Mouse (Mus musculus) C2C12 (cell line): ENCODE data around the gene Prdx2. TPM values are rescaled to one million over a fixed set of nuclear protein-coding genes. Genes with fewer than 3 reads are reported as not detected.

Experiments used
- H3K27me3 ChIP-seq: one replicate; pipeline ENCODE4 v1.6.1; 2011; ENCODE audit not compliant: control insufficient read depth, insufficient read depth, insufficient read length
- H3K36me3 ChIP-seq: one replicate; pipeline ENCODE4 v1.6.1; 2011; ENCODE audit not compliant: control insufficient read depth, insufficient read depth
- H3K4me3 ChIP-seq: one replicate; pipeline ENCODE4 v1.5.1; 2011; ENCODE audit warnings: mild to moderate bottlenecking, control low read depth; ENCODE audit not compliant: poor library complexity, insufficient read depth, severe bottlenecking
- H3K79me2 ChIP-seq: one replicate; pipeline ENCODE4 v1.6.1; 2011; ENCODE audit not compliant: control insufficient read depth, insufficient read depth
- H3K79me3 ChIP-seq: one replicate; pipeline ENCODE4 v1.6.1; 2011; ENCODE audit warnings: low read depth, control low read depth
- H3ac ChIP-seq: one replicate; pipeline ENCODE3; 2011; ENCODE audit warnings: low read depth; ENCODE audit not compliant: control insufficient read depth, insufficient read length
- CEBPB ChIP-seq: IDR thresholded peaks from one replicate; pipeline ENCODE4 v1.6.1; 2011; ENCODE audit warnings: low read depth, mild to moderate bottlenecking, control low read depth, moderate library complexity
- CTCF ChIP-seq: IDR thresholded peaks from one replicate; pipeline ENCODE4 v1.5.1; 2011; ENCODE audit not compliant: control insufficient read depth, insufficient read depth, insufficient read length
- FOSL1 ChIP-seq: IDR thresholded peaks from one replicate; pipeline ENCODE4 v1.8.0; 2011; ENCODE audit warnings: mild to moderate bottlenecking, low read length; ENCODE audit not compliant: poor library complexity, insufficient read depth, severe bottlenecking
- MAX ChIP-seq: IDR thresholded peaks from one replicate; pipeline ENCODE4 v1.6.1; 2011; ENCODE audit warnings: mild to moderate bottlenecking, control low read depth
- MYOD1 ChIP-seq: IDR thresholded peaks from one replicate; pipeline ENCODE4 v1.6.1; 2011; ENCODE audit warnings: low read depth; ENCODE audit not compliant: control insufficient read depth, insufficient read length
- MYOG ChIP-seq: IDR thresholded peaks from one replicate; pipeline ENCODE4 v1.6.1; 2011; ENCODE audit not compliant: control insufficient read depth, insufficient read length; ENCODE audit errors: extremely low read depth
- USF1 ChIP-seq: IDR thresholded peaks from one replicate; pipeline ENCODE4 v1.6.1; 2011; ENCODE audit warnings: low read depth, mild to moderate bottlenecking, control low read depth, moderate library complexity
- polyA plus RNA-seq: library from polyadenylated mRNA; unstranded; fragments of >200 nt; fragmentation: generic; extraction: Trizol; gene quantifications from one replicate; pipeline ENCODE4 v1.2.1, GENCODE M21; 2012; ENCODE audit warnings: missing spikeins

Prdx2 gene
- polyA plus RNA-seq, 1 experiment = 609 TPM

DNA sequence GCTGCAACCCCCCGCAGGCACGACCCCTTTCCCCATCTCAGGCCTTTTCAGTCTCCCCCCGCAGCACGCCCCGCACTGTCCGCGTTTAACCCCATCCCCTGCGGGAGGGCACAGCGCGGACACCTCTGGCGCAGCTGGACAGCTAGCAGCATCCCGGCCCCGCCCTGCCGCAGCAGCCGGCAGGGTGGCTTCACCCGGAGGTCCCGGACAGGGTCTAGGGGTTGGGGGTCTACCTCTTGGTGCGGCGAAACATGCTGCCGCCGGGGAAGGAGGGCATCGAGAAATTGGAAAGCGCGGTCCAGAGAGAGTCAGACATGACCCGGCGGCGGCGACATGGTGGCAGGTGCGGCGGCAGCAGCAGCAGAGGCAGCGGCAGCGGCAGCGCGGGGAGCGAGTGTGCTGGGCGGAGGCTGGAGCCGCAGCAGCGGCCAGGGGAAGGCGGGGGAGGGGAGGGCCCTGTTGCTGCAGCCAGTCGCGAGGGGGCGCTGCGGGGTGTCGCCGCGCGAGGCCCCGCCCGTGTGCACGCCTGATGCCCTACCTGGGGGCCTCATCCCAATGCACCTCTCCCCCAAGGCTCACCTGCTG lies 32.3 kb upstream of the Prdx2 start, which contains the start of gene Mast1:
TSS of gene Mast1 (minus strand) at position 398 of the 585 bp plus-strand sequence.
- Histone ChIP-seq H3K27me3 (peaks cover 44% of the 10 kb centered on the region), H3K4me3 (no peak within 1 kb of the TSS), H3K36me3 (no peaks in the 10 kb centered on the region), H3K79me2 (no peaks in the 10 kb centered on the region), H3ac (peak within 1 kb of the TSS; percentile 35), H3K79me3 (no peaks in the 10 kb centered on the region)
- TF ChIP-seq FOSL1 (no peak), CTCF (peak; percentile 59)

DNA sequence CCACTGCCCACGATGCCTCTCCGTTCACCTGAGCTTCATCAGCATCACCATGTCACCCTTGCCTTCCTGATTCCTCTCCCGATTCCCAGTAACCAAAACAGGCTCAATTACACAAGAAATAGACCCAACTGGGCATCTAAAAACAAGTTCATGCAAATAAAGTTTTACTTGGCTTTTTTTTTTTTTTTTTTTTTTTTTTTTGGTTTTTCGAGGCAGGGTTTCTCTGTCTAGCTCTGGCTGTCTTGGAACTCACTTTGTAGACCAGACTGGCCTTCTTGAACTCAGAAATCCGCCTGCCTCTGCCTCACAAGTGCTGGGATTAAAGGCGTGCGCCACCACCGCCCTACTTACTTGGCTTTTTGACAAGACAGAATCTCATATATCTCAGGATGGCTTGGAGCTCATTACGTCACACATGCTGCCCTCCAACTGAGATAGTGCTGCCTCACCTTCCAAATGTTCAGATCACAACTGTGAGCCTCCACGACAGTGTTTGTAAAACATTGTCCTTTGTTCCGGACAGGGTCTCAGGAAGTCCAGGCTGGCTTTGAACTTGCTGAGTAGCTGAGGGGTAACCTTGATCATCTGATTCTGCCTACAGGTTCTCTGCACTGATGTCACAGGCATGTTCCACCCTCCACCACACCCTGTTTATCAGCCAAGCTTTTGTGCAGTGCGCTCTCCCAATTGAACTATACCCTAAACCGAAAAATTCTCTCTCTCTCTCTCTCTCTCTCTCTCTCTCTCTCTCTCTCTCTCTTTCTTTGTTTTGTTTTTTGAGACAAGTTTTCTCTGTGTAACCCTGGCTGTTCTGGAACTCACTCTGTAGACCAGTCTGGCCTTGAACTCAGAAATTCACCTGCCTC lies 31.5 kb upstream of the Prdx2 start:
- peaks cover 44% of the 10 kb centered on the region for H3K27me3 ChIP-seq
- H3K79me3 ChIP-seq = no peaks in the 10 kb centered on the region
- H3ac ChIP-seq = no peak overlapping the region
- H3K79me2 ChIP-seq = no peaks in the 10 kb centered on the region
- no peaks in the 10 kb centered on the region for H3K36me3 ChIP-seq
- TF ChIP-seq FOSL1 (no peak), MYOG (no peak), CTCF (no peak), USF1 (no peak), CEBPB (no peak), MAX (no peak), MYOD1 (no peak)
- no peak overlapping the region for H3K4me3 ChIP-seq

DNA sequence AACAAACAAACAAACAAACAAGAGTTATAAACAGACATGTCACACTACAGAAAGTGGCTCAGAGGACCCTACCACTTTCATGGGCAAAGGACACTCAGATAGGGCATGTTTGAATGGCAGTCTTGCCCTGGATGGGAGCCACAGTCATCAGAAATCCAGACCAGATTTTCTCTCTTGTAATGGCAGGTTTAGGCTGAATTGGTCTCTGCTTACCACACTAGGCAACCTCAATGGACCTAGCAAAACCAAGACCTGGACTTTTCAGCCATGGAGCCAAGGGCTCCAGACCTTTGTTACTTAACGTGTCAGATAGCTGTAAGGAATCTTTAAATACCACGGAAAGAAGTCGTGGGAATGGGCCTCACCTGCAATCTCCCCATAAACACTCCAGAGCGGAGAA lies 25.7 kb upstream of the Prdx2 start:
- no peaks in the 10 kb centered on the region for H3K79me3 ChIP-seq
- TF ChIP-seq MYOD1 (no peak), MAX (no peak), MYOG (no peak), CTCF (no peak), USF1 (no peak)
- H3K4me3 ChIP-seq = no peak overlapping the region
- peaks cover 30% of the 10 kb centered on the region for H3K27me3 ChIP-seq
- H3K36me3 ChIP-seq = no peaks in the 10 kb centered on the region
- H3K79me2 ChIP-seq = no peaks in the 10 kb centered on the region
- no peak overlapping the region for H3ac ChIP-seq

DNA sequence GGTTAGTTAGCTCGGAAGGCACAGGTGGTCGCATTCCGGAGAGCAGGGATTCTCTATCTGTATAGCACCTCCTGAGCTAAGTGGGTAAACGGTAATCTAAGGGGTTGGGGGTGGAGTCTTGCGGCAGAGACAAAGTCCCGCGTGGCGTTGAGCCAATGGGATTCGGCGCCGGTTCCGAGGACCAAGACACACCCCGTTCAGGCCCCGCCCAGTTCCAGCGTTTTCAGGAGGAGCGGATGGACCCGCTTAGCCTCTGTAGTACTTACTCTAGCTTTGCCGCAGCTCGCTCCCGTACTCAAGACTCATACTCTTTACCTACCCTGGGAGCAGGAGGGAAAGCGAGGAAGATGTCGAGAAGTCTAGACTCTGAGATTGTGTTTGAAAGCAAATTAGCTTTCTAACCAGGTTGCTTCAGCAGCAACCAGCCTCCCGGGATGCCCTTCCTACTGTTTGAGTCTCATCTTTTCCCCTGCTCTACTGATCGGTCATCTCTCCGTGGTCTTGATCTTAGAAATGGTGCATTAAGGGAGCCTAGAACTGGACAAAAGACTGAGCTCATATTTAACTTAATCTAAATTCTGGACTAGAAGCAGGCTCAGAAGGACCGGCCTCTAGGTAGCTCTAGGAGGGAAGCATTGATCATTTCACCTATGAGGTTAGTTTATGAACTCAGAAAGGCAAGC lies 24.8 kb upstream of the Prdx2 start:
- TF ChIP-seq CEBPB (no peak), MYOG (no peak), FOSL1 (no peak), USF1 (no peak), CTCF (no peak), MYOD1 (no peak), MAX (no peak)
- H3K27me3 ChIP-seq = peaks cover 31% of the 10 kb centered on the region
- no peak overlapping the region for H3K4me3 ChIP-seq
- no peaks in the 10 kb centered on the region for H3K79me2 ChIP-seq
- no peaks in the 10 kb centered on the region for H3K79me3 ChIP-seq
- no peak overlapping the region for H3ac ChIP-seq
- no peaks in the 10 kb centered on the region for H3K36me3 ChIP-seq

DNA sequence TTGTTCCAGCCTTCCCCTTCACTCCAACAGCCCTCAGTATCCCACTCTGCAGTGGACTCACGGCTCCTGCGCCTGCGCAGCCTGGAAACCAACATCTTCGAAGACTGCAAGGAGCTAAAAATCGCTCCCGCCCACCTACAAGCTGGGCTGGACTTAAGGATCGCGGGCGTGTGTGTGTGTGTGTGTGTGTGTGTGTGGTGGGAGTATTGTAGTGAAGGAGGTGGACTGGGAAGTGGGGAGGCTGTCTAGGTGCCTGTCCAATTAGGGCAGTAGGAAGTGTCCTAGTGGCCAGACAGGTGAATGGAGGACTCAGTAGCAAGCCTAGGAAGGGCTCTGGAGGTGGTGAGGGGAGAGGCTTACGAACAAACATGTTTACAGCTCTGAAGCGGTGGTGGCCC lies 24.2 kb upstream of the Prdx2 start:
- H3K4me3 ChIP-seq = no peak overlapping the region
- TF ChIP-seq MAX (no peak), USF1 (no peak)
- no peak overlapping the region for H3ac ChIP-seq
- peaks cover 37% of the 10 kb centered on the region for H3K27me3 ChIP-seq
- no peaks in the 10 kb centered on the region for H3K36me3 ChIP-seq
- H3K79me3 ChIP-seq = no peaks in the 10 kb centered on the region
- H3K79me2 ChIP-seq = no peaks in the 10 kb centered on the region
